Mouse (Mus musculus) frontal cortex, adult 2 months (tissue): ENCODE data around the gene Gm10188. TPM values are rescaled to one million over a fixed set of nuclear protein-coding genes. Genes with fewer than 3 reads are reported as not detected.

ENCODE experiments used
- DNase-seq, 2 experiments: peaks; one replicate each; pipeline ENCODE4 v3.0.0; 2022; ENCODE audit warnings: low spot score in 1 of 2; ENCODE audit errors: extremely low spot score in 1 of 2
- polyA plus RNA-seq: library from polyadenylated mRNA; depleted of rRNA; stranded (reverse); fragments of >200 nt; gene quantifications from 2 replicates; pipeline ENCODE4 v1.2.3, GENCODE M21; 2012; rRNA removed

The Gm10188 gene
- polyA plus RNA-seq: not detected in 2 replicates

DNA sequence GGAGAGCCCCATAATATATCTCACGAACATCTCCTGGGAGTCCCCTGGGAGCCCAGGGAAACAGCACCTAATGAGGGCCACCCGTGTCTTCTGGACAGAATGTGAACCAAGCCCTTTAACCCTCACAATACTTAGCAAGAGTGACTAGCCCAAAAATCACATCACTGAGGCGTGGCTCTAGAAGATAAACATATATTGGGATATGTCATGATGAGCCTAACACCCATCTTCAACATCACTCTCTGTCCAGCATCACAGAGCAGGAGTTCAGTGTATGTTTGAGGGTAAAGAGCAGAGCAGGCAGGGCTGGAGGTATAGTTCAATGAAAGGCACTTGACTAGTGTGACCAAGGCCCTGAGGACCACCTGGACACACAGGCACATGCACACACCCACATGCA, at the start of gene Gm10188:
TSS of gene Gm10188 (minus strand) at position 101 of the 400 bp plus-strand sequence.
- no peak for DNase-seq

DNA sequence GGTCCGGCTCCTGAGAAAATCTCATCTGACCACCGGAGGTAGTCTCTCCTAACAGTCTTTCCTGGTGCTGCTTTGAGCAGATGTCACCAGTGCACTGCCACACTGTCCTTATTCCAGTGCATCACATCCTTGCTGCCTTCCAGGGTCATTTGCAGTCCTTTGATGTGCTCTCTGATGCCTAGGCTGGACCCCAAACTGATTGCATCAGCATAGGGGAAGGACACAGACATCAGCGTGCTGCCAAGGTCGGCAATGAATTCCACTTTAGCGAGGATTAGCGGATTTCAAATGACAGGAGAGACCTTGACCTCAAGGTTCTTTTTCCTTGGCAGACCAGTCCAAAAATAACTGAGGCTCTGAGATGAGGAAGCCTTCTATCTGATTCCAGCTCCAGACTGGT, 47.6 kb upstream of the Gm10188 start:
- no peak for DNase-seq

DNA sequence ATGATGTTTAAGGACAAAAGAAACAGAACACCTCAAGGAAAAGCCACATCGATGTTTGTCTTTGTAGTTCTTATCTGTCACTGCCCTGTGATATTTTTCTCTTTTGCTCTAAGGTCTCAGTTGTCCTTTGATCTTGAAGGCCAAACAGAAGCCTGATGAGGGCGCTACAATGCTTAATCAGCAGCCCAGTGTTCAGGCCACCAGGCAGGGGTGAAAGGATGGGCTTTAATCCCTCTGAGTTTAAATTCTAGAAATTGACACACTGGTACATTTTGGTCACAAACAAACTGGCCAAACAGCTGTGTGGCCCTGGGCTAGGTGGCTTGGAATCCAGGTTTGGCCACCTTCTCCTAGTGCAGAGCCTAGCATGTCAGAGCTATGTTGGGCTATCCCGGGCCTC, 47.1 kb upstream of the Gm10188 start:
- no peak for DNase-seq

DNA sequence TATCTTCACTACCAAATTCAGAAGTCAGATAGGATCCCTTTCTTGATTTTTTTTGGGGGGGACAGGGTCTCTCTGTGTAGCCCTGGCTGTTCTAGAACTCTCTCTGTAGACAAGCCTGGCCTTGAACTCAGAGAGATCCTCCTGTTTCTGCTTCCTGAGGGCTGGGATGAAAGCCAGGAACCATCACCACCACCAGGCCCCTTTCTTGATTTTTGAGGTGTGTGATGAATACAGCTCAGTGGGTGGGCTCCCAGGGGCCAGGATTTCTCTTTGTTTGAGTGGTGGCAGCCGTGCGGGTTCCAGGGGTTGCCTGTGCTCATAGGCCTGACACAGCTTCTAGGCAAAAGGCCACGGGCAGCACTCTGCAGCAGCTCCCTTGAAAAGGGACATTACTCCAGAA, 41.7 kb upstream of the Gm10188 start:
- no peak for DNase-seq

DNA sequence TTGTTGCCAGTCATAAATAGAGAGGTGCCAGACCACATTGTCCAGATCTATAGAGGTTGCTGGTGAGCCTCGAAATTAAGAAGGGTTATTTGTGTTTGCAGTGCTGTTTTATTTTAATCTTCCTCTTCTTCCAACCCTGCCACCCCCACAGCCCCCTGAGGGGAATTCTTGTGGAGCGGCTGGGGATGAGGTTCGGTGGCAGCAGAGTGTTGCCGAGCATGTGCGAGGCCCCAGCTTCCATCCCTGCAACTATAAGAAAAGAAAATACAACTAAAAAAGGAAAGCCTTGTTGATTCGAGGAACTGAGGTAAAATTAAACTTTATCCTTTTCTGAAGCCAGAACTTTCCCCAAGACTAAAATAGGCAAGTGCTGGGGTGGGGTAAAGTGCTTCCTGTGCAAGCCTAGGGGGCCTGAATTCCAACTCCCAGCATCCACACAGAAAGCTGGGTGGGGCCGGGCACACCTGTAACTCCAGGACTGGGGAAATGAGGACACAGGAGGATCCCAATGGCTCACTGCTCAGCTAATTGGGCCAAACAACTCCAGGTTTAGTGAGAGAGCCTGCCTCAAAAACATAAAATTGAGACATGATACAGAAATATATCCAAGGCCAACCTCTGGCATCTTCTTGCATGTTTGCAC, 39.0 kb upstream of the Gm10188 start:
- peak; percentile 8 to 31 for DNase-seq

DNA sequence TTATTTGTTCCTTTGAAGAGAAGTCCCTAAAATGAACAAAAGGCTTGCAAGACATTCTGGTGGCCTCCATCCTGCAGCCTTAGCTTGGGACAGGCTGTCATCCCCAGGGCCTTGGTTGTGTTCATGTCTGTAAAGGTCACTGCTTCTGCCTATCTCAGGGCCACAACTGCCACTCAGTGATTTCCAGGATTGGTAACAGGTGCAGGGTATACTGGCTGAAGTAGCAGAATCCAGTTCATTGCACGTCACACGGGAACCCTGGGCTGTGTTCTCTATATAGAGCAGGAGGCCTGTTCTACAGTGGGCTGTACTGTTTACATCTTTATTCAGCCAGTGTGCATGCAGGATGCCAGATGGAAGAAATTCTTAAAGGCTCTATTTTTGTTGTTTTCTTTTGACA, 38.4 kb upstream of the Gm10188 start:
- DNase-seq: peak; percentile 10 to 17

DNA sequence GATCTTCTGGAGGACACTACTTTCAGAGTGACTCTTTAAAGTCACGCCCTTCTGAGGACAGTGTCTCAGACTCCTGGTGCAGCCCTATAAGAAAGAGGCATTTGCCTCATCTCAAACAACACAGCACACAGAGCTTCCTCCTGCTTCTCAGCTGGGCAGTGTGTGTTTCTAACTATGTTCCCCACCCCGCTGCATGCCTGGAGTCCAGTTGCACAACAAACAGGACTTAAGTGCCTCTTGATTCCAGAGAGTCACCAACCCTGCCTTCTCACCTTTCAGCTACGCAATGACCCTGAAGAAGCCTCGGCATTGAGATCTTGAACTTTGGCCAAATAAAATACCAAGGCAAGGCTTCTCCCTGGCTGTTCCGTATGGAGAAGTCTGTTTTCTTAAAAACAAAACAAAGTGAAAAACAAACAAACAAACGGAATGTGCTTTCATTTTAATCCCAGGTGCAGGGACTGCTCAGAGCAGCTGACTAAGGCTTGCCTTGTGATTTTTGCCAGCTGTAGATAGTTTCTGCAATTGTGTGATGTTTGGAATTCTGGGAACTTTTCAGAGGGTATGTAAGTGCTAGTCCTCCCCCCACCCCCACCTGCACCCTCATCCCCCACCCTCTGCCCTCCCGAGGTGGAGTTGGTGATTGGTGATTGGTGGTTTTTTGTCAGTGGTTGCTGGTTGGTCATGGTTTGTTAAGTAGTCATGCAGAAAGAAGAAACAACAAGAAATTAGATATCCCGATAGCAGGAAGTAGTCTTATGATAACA, 37.4 kb upstream of the Gm10188 start:
- DNase-seq: no peak

DNA sequence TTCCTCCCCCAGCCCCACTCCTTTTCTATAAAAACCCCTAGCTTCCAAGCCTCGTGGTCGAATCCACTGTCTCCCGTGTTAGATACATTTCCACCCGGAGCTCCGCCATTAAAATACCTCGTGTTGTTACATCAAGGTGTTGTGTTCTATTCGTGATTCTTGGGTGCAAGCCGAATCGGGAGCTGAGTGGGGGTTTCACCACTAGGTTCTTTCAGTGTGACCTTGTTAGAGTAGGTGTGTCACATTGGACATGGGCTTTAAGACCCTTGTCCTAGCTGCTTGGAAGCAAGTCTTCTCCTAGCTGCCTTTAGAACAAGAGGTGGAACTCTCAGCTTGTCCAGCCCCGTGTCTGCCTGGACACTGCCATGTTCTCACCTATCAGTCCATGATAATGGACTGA, 36.4 kb upstream of the Gm10188 start:
- no peak for DNase-seq

DNA sequence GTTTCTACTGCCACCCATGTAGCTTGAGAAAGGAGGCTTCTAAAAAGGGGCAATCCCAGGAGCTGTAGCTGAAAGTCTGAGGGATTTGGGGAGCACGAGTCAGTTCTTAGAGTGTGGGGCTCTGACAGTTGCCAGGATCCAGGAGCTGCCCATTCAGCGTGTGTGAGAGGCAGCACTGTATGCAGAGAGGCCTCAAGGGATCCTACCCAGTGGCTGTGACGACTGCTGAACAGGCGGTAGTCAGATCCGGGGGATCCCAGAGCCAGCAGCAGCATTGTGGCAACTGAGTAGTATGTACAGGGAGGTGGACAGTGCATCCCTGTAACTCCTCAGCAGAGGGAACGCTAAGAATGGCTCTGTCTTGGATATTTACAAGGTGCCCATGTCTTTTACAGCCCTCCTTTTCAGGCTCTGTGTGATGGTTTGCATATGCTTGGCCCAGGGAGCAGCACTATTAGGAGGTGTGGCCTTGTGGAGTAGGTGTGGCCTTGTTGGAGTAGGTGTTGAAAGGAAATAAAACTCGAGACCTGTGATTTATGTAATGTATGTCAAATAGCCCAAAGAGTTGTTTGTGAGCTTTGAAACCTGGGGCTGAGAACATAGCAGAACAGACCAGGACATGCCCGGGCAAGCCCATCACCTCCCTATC, 35.8 kb upstream of the Gm10188 start:
- DNase-seq: no peak

DNA sequence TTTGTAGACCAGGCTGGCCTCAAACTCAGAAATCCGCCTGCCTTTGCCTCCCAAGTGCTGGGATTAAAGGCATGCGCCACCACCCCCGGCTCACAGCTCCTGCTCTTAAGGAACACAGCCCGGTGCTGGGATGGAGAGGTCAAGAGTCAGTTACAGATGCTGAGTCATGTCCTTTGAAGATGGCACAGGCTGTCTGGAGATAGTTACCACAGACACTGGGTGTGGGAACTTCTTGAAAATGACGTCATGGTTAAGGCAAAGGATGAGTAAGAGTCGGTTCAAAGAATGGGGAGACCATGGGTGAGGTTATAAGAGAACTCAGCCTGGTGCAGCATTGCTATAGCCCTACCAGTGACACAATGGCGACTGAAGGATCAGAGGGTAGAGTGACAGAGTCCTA, 35.0 kb upstream of the Gm10188 start:
- no peak for DNase-seq

DNA sequence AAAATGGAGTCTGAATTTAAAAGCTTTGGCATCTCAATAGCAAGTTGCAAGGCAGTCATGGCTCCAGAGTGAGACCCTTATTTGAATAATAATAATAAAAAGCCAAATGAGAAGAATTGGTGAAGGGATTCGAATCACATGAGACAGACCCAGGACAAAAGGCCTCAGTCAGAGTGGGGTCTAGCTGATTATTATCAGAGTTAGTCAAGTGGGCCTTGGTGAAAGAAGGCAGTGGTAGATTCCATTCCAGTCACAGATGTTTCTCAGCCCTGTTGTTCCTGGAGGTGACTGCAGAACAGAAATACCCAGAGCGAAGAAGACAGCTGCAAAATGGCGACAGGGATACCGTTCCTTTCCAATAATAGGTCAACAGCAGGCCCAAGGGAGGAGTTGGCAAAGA, 34.1 kb upstream of the Gm10188 start:
- no peak for DNase-seq

DNA sequence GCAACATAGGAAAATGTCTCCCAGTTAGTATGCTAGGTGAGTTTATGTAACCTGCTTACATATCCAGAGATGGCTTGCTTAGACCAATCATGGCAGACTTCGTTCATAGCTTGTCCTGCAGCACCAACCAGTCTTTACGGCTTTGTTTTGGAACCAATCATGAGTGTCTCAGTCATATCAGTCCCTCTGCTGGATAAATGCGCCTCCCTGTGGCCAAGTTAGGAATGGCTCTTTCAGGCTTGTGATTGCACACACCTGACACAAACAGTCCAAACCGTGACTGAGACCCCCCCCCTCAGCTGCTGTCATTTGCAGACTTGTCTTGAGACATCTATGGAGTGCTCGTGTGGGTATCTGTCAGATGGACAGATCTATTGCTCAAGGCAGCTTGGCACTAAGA, 31.5 kb upstream of the Gm10188 start:
- DNase-seq: no peak

DNA sequence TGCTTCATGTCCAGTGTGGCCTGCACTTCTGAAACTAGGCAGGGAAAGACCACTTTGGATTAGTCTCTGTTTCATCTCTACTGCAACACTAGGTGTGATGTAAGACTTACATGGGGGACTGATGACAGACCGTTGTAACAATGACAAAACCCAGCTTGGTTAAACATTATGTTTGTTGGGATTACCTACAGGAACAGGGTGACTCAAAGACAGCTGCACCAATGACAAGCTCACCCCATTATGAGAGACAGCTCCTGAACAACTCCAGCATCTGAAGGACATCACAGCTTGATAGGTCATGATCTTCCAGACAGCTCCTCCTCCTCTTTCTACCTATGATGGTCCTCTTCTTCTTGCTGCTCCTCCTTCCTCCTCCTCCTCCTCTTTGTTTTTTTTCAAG, 30.8 kb upstream of the Gm10188 start:
- DNase-seq: no peak

DNA sequence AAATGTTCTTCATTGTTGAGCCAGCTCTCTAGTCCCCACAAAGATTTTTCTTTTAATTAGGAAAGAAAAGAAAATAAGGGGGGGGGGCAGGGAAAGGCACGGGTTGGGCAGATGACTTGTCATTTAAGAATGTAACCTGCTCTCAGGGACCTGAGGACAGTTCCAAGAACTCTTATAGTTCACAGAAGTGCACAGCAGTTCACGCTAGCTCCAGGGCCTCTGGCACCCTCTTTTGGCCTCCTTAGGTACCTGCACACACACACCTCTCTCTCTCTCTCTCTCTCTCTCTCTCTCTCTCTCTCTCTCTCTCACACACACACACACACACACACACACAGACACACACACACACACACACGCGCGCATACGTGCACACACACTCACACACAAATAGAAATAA, 24.9 kb upstream of the Gm10188 start:
- no peak for DNase-seq

DNA sequence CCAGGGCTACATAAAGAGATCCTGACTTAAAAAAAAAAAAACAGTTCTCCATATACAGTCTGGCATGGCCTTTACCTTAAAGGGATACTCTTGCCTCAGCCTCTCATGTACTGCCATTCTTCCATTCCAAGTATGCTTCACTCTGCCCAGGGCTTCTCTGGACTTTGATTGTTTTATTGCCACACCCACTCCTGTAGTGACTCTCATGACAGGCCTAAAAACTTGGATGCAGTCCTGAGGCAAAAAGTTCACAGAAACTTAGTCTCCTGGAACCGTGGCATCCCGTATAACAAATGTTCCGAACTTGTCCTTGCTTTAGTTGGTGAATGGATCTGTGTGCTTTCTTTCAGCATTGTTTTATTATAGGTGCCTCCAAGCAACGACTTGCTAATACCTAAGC, 17.1 kb upstream of the Gm10188 start:
- DNase-seq: no peak

DNA sequence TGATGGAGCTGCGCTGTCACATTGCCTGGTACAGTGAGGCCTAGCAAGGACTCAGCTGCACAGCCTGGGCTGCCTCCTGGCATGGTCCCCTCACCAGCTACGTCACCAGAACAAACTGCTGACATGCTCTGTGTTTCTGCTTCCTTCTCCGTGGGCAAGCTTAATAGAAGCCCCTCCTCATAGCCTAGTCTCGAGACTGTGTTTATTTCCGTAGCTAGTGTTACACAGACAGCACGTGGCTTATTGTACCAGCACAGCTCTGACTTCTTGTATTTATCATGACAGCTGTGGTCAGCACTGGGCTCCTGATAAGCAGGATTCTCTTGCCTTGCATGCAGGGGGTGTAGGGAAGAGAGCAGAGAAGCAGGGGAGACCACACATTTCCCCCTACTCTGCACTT, 16.6 kb upstream of the Gm10188 start:
- no peak for DNase-seq

DNA sequence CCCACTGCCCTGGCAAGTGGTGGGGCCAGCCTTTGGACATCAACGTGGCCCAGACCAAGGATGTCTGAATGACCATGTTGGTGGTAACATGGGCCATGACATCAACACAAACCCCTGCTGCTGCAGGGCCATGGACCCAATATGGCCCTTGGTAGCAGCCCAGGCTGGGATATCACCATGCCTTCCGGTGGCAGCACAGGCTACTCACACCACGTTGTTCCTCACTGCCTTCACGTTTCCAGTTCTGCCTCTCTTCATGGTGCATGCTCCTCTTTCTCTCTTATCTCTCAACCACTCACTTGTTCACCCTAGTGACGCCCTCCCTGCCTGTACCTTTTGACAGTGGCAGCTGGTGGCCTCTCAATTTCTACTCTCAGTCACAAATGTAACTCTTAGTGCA, 15.4 kb upstream of the Gm10188 start:
- no peak for DNase-seq

DNA sequence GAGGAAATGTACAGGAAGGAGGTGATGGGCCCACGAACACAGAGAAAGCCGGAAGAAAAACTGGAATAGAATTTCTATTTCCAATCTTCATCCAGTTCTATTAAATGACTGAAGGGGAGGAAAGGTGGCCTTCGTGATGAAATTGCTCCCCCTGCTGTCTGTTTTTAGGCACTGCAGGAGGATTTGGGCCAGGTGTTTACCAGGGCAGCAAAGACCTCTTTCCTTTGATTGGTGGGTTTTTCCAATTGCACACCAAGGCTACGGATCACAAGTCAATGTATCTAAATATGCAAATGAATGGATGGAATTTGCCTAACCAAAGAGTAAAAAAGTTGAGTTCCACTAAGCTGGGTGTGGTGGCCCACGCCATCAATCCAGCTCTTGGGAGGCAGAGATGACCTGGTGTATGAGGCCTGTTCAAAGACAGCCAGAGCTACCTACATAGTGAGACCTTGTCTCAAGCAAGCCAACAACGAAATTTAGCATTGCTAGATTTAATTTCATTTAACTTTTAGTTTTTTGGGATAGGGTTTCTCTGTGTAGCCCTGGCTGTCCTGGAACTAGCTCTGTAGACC, 8.1 kb upstream of the Gm10188 start:
- peak; percentile 10 to 84 for DNase-seq

DNA sequence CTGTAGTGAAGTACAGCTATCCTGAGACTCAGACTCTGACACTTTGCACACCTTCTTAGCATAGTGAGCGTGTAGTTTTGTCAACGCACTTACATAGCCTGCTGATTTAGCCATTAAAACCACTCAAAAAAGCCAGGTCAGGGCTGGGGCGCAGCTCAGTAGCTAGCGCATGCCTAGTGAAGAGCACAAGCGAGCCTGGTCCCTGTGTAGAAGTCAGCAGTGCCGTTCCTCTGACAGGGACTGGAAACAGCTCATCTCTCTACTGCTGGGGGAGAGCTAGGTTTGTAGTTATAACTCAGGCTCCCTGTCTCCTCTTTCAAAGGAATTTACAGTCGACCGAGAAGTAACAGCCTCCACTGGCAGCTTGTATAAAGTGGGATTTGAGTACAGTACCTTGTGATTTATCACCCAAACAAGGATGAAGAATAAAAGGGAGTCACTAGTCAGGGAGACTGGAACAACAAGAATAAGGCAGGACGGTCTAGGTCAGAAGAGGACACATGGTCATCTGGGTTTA, 5.2 kb upstream of the Gm10188 start:
- no peak for DNase-seq

DNA sequence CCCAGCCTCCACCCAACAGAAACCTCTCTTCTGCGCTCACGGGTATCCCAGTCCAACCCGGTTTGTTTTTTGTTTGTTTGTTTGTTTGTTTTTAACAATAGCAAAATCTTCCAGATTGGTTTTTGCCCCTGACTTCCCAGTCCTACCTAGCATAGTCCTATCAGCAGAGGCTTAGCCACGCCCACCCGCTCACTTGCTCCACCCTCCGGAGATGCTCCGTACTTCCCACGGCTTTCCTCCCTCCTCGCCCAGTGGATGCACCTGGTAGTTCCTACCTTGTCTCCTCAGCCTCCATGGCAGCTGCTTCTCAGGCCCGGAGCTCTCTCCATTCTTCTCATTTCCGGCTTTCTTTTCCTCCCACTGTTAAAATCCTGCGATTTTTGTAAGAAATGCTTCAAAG, 4.0 kb upstream of the Gm10188 start:
- DNase-seq: no peak
